Mouse (Mus musculus): ENCODE results near the gene Rbm4b.
"Not testable (repeated sequence)": the region's sequence is repeated elsewhere in the genome, so short reads cannot be mapped to it uniquely, and the experiment has no call there.

Rbm4b gene

GRCm38 (mm10) chr19:4745057-4745456 lies 11.2 kb upstream of the Rbm4b start:
- peak; percentile 35 for DNase-seq (ENCODE audit: inconsistent ontology term)

GRCm38 (mm10) chr19:4745681-4746080 lies 10.6 kb upstream of the Rbm4b start:
- DNase-seq (ENCODE audit: inconsistent ontology term) = no peak

- DNase-seq (ENCODE audit: inconsistent ontology term) = peak; percentile 39
These were observed 9.7 kb upstream of the Rbm4b start for GRCm38 (mm10) chr19:4746611-4747010.

GRCm38 (mm10) chr19:4747631-4748312 lies 8.5 kb upstream of the Rbm4b start:
- no peak for DNase-seq (ENCODE audit: inconsistent ontology term)

GRCm38 (mm10) chr19:4748493-4748892 lies 7.8 kb upstream of the Rbm4b start:
- DNase-seq (ENCODE audit: inconsistent ontology term) = no peak

GRCm38 (mm10) chr19:4749975-4750374 lies 6.3 kb upstream of the Rbm4b start:
- no peak for DNase-seq (ENCODE audit: inconsistent ontology term)

GRCm38 (mm10) chr19:4755565-4756192 lies 618 bp upstream of the Rbm4b start:
- peak; percentile 92 for DNase-seq (ENCODE audit: inconsistent ontology term)

- DNase-seq (ENCODE audit: inconsistent ontology term) = no peak
These were observed 624 bp downstream of the Rbm4b start for GRCm38 (mm10) chr19:4756921-4757320.

GRCm38 (mm10) chr19:4760544-4760943 lies 4.2 kb downstream of the Rbm4b start:
- DNase-seq (ENCODE audit: inconsistent ontology term) = not testable (repeated sequence)

GRCm38 (mm10) chr19:4762876-4763275 lies 6.6 kb downstream of the Rbm4b start:
- DNase-seq (ENCODE audit: inconsistent ontology term) = no peak

- no peak for DNase-seq (ENCODE audit: inconsistent ontology term)
These were observed 11.3 kb downstream of the Rbm4b start for GRCm38 (mm10) chr19:4767507-4768148.

- DNase-seq (ENCODE audit: inconsistent ontology term) = no peak
These were observed 16.5 kb downstream of the Rbm4b start for GRCm38 (mm10) chr19:4772785-4773184.

- DNase-seq (ENCODE audit: inconsistent ontology term) = no peak
These were observed 26.6 kb downstream of the Rbm4b start for GRCm38 (mm10) chr19:4782891-4783290.

- DNase-seq (ENCODE audit: inconsistent ontology term) = no peak
These were observed 28.9 kb downstream of the Rbm4b start for GRCm38 (mm10) chr19:4785206-4785605.

GRCm38 (mm10) chr19:4786313-4786712 lies 30.0 kb downstream of the Rbm4b start:
- DNase-seq (ENCODE audit: inconsistent ontology term) = no peak

- DNase-seq (ENCODE audit: inconsistent ontology term) = no peak
These were observed 37.1 kb downstream of the Rbm4b start for GRCm38 (mm10) chr19:4793281-4793830.

- peak; percentile 97 for DNase-seq (ENCODE audit: inconsistent ontology term)
These were observed 37.6 kb downstream of the Rbm4b start, which contains the start of gene Rbm4 for GRCm38 (mm10) chr19:4793831-4794422. Rbm4 (minus strand) TSS chr19:4793901.

GRCm38 (mm10) chr19:4795929-4796328 lies 39.6 kb downstream of the Rbm4b start:
- DNase-seq (ENCODE audit: inconsistent ontology term) = no peak

- DNase-seq (ENCODE audit: inconsistent ontology term) = no peak
These were observed 41.5 kb downstream of the Rbm4b start for GRCm38 (mm10) chr19:4797846-4798245.

GRCm38 (mm10) chr19:4799083-4799482 lies 42.8 kb downstream of the Rbm4b start:
- no peak for DNase-seq (ENCODE audit: inconsistent ontology term)

GRCm38 (mm10) chr19:4802691-4803091 lies 46.4 kb downstream of the Rbm4b start:
- no peak for DNase-seq (ENCODE audit: inconsistent ontology term)

GRCm38 (mm10) chr19:4803283-4803682 lies 47.0 kb downstream of the Rbm4b start:
- no peak for DNase-seq (ENCODE audit: inconsistent ontology term)
